Mouse (Mus musculus) spleen, embryonic (tissue): ENCODE results near the gene Arid5a.

Experiments
- CTCF ChIA-PET: fragments of 350-600 bp; sonication (Branson Sonifier 250); formaldehyde crosslinking; loops from one replicate; lab custom pipeline; 2022; lab: Charles Lee

Arid5a gene

DNA sequence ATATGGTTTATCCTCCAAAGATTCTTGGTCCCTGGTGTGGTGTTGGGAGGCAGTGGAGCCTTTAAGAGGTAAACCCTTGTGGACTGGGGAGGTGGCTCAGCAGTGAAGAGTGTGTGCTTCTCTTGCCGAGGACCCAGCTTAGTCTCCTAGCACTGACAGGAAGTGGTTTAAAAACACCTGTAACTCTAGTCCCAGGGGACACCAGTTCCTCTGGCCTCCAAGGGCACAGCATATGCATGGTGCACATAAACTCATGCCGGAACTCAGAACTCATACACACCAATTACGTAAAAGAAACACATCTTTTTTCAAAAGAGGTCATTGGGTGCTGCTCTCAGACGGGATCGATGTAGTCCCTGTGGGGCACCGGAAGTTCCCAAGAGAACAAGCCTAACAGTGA lies 25.7 kb upstream of the Arid5a start:
- CTCF ChIA-PET = interaction anchor here (1.4 kb wide), 1 partner anchor 21 kb away, joined by 4 read pairs; no protein-coding TSS in a partner anchor

DNA sequence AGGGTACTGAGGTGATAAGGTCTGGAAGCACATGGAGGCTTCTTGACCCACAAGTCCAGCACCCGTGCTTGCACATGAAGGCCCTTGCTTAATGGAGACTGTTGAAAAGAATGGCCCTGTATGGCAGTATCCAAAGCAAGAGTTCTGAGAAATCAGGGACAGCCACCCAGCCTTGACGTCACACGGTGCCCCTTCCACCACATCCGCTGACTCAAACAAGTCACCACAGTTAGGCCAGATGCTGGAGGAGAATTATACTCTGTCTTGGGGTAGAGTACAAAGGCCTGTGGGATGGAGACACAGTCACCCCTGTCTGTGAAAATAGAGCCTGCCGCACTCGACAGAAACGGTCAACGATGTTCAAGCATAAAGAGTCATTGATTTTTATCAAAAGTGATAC lies 14.1 kb upstream of the Arid5a start:
- CTCF ChIA-PET = no interaction called here

GRCm38 (mm10) chr1:36294402-36294801 lies 13.1 kb upstream of the Arid5a start:
- CTCF ChIA-PET = no interaction called here

DNA sequence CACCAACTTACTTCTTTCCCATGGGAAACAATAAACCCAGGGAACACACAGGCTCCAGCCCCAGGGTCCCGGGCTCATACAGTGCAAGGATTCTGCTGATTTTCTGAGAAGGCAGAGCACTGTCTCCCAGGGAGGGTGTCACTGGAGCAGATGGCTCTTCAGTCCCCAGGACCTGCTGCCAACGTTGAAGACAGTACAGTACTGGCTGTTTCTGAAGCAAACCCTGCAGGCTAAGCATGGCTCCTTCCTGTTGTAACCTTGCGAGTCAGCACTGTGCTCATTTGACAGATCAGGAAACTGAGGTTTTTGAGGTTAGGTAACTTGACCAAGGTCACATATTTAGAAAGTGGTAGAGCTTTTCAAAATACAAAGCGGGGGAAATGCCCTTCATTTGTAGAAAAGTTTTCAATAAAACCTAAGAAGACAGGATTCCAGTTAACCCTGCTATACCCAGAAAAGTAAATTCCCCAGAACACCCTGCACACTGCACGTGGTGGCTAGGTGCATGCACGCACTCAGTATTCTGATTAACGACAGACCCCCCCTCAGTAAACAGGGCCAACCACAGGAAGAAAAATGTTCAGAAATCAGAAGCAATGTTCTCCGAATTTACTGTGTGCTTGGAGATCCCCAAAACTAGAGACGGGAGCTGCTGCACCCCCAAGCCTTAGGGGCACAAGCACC lies 10.9 kb upstream of the Arid5a start:
- CTCF ChIA-PET = interaction anchor here (0.7 to 2.2 kb wide), 2 partner anchors 10 to 210 kb away, joined by 3 to 7 read pairs; no protein-coding TSS in a partner anchor

DNA sequence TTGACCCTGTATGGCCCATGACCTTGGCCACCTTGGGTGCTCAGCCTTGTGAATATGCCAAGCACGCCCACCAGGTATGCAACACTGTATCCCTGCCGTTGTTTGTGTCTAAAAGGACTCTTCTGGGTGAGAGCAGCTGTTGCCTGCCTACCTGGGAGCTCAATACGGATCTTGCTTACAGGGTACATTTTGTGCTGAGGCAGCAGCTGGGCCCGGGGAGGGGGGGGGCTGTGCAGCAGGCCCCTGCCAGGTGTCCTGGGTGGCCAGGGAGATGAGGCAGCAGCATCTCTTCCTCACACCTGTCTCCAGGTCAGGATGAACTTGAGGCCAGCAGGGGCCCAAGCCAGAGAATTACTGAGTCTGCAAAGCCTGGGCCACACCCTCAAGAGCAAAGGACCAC lies 9.4 kb upstream of the Arid5a start:
- CTCF ChIA-PET = no interaction called here

DNA sequence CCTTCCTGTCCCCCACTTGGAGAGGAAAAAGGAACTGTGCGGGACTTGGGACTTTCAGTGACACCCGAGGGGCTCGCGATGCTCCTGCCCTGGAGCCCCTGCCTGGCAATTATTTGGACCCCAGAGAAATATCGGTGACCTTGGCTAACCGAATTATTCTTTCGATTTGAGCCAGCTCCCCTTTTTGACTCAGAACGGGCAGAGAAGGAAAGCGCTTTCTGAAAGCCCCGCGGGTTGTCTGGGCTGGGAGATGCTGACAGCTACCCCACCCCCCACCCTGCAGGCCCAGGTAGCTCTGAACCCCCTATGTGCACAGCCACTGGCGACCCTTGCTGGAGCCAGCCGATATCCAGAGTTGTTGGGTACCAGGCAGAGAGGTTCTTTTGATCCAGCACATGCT lies 8.4 kb upstream of the Arid5a start:
- CTCF ChIA-PET = interaction anchor here (0.6 kb wide), 2 partner anchors 17 to 155 kb away, joined by 3 to 4 read pairs; no protein-coding TSS in a partner anchor

GRCm38 (mm10) chr1:36299676-36300075 lies 7.9 kb upstream of the Arid5a start:
- CTCF ChIA-PET = interaction anchor here (0.6 kb wide), 2 partner anchors 16 to 154 kb away, joined by 3 to 4 read pairs; no protein-coding TSS in a partner anchor

DNA sequence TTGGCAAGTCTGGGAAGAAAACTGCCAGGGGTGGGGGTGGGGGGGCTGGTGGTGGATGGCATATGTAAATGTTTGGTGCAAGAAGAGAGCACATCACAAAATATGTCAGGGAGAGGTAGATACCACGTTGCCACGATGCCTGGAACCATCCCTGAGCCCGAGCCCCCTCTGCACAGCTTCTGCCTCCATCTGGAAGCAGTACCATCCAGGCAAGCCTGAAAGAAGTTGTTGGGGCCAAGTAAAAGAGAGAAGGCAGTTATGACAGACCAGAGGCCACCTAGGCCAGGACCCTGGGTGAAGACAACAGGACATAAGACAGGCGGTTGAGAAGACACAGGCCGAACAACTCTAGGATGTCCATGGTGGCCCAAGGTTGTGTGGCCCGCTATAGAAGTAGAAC lies 7.0 kb upstream of the Arid5a start:
- CTCF ChIA-PET = no interaction called here

DNA sequence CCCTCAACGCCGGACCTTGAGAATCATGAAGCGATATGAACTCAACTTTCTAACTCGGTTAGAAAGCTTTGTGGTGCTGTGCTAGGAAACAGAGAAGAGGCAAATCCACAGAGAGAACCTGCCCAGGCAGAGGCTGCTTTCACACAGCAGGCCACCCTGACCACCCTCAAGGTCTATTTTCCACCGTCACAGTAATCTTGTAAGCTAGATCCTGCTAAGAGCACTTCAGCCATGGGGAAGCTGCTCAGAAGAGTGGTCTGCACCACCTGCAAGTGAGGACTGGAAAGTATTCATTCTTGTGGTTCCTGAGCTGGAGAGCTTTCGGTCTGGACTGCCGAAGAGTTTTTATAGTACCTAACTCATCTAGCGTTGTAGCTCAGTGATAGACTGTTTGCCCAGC lies 5.3 kb upstream of the Arid5a start:
- CTCF ChIA-PET = interaction anchor here (0.6 kb wide), 1 partner anchor 64 kb away, joined by 3 read pairs; no protein-coding TSS in a partner anchor

DNA sequence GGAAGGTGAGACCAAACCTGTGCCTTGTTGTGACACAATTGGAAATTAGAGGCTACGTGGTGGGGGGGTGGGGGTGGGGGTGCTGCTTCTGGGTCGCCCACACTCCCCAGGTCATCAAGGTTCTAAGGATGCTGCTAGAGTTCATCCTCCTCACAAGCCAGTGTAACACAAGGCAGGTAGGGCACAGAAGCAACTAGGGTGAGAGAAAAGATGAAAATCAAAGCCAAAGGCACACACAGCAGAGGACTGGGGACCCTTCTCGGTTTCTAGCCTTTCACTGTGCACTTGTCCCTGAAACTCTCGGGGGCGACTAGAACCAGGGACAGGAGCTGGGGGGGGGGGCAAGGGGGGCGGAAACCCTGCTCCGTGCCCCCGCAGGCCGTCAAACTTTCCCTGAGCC lies 4.6 kb upstream of the Arid5a start:
- CTCF ChIA-PET = no interaction called here

DNA sequence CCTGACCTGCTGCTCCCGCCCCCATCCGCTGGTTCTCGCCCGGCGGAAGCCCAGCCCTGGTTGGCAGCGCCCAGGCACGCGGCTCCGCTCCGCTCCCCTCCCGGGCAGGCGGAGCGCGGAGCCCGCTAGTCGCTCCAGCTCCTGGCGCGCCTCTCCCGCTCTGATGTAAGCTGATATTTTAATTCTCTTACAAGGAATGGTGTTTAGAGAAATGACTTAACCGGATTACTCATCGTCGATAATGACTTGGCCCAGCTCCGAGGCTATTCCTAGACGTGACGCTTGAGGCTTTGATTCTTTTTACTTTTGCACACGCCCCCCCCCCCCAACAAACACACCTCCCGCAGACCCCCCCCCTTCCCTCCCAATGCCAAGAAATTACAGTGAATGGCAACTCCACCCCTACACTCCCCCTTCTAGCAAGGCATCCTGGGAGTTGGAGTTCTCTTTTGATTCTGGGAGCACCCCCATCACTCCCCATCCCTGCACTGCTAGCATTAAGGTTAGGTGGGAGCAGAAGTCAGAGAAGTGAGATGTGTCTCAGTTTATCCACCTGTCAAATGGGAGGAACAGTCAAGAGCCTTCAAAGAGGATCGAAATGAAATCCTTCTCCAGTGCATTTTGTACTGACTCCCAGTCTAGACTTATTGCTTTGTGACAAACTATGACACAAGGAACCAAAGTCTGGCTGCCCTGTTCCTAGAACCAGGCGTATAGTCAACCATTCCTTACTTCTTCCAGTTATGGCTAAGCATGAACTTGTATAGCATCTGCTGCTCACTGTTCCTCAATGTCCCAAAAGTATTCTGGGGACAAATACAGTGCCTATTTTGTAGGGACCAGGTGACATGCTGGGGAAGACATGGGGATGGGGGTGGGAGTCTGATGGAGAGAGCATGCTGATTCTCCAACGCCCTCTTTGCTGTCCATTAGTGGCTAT lies 3.9 kb upstream of the Arid5a start:
- CTCF ChIA-PET = no interaction called here

GRCm38 (mm10) chr1:36304764-36305163 lies 2.8 kb upstream of the Arid5a start:
- CTCF ChIA-PET = interaction anchor here (2.6 kb wide), 1 partner anchor 9 kb away, joined by 7 read pairs; no protein-coding TSS in a partner anchor

- CTCF ChIA-PET = interaction anchor here (2.6 kb wide), 1 partner anchor 10 kb away, joined by 7 read pairs; no protein-coding TSS in a partner anchor
Observed at GRCm38 (mm10) chr1:36306120-36306519, 1.4 kb upstream of the Arid5a start.

- CTCF ChIA-PET = interaction anchor here (0.7 to 2.6 kb wide), 3 partner anchors 11 to 33 kb away, joined by 5 to 7 read pairs (median 5); partner anchors contain the start of gene Neurl3
Observed at GRCm38 (mm10) chr1:36307121-36307494, 425 bp upstream of the Arid5a start.

GRCm38 (mm10) chr1:36308451-36308901 lies 943 bp downstream of the Arid5a start:
- CTCF ChIA-PET = interaction anchor here (0.9 kb wide), 1 partner anchor 15 kb away, joined by 4 read pairs; no protein-coding TSS in a partner anchor

DNA sequence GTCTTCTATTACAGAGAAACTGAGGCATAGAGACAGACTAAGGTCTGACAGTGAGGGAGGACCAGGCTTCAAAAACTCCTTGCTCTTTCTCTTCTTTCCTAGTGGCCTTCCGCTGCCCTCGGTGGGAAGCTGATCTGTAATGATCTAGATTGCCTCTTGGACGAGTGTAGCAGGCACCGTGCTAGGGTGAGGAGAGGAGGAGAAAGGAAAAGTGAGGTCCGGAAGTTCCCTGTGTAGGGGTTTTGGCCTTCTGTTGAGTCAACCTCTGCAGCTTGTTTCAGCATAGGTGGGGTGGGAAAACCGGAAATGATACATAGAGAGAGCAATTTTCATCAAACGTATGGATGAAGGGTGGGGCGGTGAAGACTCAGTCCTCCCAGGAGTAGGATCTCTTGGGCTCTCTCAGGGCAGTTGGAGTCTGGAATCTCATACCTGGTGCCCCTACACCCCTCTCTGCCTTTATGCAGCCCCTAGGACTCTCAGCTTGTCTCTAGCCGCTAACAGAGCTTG lies 1.5 kb downstream of the Arid5a start:
- CTCF ChIA-PET = interaction anchor here (0.9 kb wide), 1 partner anchor 14 kb away, joined by 4 read pairs; no protein-coding TSS in a partner anchor

DNA sequence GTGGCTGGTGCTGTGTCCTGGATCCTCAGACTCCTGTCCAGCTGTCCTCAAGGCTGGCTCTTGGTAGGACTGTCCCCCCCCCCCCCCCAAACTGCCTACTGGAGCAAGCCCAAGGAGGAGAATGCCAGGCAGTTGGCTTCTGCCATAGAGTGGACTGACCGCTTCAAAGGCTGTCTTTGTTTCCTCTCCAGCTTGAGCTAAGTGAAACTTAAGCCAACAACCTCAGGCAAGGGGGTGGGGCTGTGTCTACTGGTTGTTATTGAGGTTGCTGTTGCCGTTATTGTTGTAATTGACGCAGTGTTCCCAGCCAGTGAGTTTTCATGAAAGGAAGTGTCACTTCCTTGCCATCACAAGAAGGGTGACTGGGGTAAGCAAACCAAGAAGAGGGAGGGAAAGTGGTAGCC lies 2.0 kb downstream of the Arid5a start:
- CTCF ChIA-PET = interaction anchor here (0.9 kb wide), 1 partner anchor 14 kb away, joined by 4 read pairs; no protein-coding TSS in a partner anchor

DNA sequence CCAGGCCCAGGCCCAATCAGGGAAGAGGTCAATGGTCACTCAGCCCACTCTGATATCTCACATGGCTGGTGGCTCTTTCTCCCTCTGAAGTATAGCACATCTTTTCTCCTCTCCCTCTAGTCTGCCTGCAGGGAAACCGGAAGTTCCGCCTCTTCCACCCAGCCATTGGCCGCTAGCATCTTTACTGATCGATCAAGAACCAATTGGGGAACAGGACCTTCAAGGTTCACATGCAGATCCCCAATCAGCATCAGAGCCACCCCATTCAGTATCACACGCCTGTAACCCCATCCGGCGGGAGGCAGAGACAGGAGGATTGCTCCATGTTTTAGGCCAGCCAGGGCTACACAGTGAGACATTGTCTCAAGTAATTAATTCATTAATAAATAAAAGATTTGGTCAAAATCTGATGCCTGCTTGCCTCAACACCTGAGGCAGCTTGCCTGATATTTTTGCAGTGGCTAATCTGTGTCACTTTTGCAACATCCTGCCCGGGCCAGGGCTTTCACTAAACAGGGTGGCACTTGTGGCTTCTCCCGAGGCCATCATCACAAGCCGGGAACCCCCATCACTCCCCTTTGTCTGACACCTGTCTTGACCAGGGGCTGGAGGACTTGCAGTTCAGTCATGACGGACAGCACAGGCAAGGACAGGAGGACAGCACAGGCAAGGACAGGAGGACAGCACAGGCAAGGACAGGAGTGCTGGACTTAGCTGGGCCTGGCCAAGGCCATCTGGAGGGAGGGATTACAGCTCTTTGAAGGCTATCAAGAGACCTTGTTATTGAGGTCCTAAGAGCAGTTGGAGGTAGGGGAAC lies 7.6 kb downstream of the Arid5a start:
- CTCF ChIA-PET = interaction anchor here (0.5 to 1.2 kb wide), 2 partner anchors 16 to 92 kb away, joined by 3 read pairs; no protein-coding TSS in a partner anchor

- CTCF ChIA-PET = interaction anchor here (0.5 to 1.2 kb wide), 2 partner anchors 16 to 91 kb away, joined by 3 read pairs; no protein-coding TSS in a partner anchor
Observed at GRCm38 (mm10) chr1:36315776-36316100, 8.2 kb downstream of the Arid5a start.

DNA sequence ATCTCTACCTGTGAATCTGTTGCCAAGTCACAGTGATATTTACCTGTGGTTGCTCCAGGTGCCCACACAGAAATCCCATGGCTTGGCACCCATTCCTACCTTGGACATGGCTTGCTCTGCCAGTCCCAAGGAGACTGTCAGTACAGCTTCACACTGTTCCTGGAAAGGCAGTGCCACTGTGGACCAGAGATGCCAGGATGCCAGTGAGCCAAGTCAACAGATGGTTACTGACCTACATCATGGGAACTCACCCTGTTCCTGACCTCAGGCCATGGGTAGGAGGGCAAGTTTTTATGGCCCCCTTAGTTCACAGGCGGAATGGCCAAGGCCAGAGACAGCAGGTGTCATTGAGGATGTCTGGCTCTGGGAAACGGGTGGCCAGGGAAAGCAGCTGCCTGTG lies 13.6 kb downstream of the Arid5a start:
- CTCF ChIA-PET = interaction anchor here (1.1 kb wide), 1 partner anchor 14 kb away, joined by 5 read pairs; the partner anchor contains the start of gene Arid5a
